Mouse (Mus musculus): ENCODE measurements around the gene Rnpep. TPM values are rescaled to one million over a fixed set of nuclear protein-coding genes. Genes with fewer than 3 reads are reported as not detected.

Gene Rnpep
- total RNA-seq (2021), result 10 to 100 TPM; 22.0 to 23.0 TPM
- long read RNA-seq, experiment 1, transcript Rnpep-202 (11 exons, 2,288 nt), result major isoform, 40 of 47 reads
- long read RNA-seq, experiment 1, partial matches to known transcripts, result 4 of 47 reads
- long read RNA-seq, experiment 1, other reads (novel, unspliced or antisense), result 2 of 47 reads
- long read RNA-seq, experiment 2, transcript Rnpep-202 (11 exons, 2,288 nt), result major isoform, 28 of 40 reads
- long read RNA-seq, experiment 2, partial matches to known transcripts, result 6 of 40 reads
- long read RNA-seq, experiment 2, other reads (novel, unspliced or antisense), result 2 of 40 reads

DNA sequence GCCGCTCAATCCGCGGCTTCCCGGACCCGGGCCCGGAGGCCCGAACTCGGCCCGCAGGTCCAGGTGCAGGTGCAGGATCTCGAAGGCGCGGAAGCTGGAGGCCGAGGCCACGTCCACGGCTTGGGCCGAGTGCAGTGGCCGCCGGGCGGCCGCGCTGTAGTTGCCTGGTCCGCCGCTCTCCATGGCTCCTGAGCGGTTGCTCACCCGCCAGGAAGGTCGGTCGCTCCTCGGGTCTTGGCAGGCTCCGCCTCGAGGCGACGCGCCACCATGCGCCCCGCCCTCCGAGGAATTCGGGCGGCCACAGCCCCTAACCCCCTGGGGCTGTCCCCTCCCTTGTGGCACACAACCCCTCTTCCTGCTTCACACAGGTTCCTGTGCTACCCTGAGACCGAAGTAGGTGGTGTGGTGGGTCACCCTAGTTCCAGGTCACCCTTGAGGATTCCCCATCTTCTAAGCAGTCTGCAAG, at the start of gene Rnpep:
TSS of gene Rnpep (minus strand) at position 259 of the 466 bp plus-strand sequence.
- intact Hi-C loops (cut with DNase I), result loop anchor here (2.0 to 10.0 kb wide), 2 partner anchors 25 to 319 kb away; partner anchors contain the start of genes Elf3 and Ube2t

GRCm38 (mm10) chr1:135330578-135330977, 46.7 kb upstream of the Rnpep start:
- intact Hi-C loops (cut with DNase I), result no loop called here
- DNase-seq, result no peak

More for the DNA sequence above, at the start of gene Rnpep:
- DNase-seq, result peak; percentile 77 to 79

DNA sequence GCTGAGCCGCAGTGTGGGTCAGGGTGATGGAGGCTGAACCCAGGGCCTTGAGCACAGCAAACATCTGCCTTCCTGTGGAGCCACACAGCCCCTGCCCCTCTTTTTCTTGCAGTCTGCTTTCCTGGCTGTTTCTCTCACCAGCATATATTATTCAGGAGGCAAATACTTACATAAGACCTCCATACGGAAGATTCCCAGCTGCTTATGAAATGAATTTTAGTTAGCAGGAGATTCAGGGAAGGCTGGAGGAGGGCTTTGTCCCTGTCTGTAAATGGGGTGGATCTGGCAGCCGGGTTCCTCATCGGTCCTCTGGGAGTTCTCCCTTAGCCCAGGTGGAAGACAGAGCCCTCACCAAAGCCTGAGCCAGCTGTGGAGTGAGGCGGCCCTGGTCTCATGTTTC, 44.5 kb upstream of the Rnpep start:
- DNase-seq, result no peak
- intact Hi-C loops (cut with DNase I), result no loop called here

DNA sequence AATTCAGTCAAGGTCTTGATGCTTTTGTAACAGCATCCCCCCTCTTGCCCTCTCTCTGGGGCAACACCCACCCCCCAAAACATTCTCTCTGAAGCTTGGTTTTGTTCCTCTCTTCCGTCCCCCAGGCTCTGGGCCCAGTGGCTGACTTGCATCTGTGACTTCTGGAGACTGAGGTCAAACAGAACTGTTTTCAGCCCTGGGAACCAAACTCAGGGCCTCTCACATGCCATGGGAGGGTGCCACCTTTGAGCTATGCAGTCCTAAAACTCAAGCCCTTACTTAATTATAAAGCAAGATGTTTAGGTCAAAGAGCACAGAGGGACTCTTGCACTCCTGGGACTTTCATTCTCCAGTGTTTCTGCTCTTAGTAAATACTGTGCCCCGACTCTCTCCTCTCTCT, 42.0 kb upstream of the Rnpep start:
- no peak for DNase-seq
- intact Hi-C loops (cut with DNase I), result no loop called here

DNA sequence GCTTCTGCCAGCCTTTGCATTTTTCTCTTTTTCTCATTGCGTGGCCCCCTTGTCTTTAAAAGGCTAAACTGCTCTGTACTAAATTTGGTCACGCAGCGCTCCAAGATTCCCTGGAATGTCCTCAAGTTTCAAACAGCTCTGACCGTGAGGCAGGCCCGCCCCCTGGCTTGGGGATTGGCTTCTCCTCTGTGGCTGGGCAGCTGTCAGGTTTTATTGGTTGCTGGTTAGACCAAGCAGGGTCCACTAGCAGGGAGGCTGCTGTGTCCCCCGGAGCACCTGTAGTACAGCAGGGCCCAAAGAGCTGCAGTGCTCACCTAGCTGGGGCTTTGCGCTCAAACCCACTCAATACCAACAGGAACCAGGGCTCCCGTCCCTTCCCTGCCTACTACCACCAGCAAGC, 40.7 kb upstream of the Rnpep start, which contains the start of gene Lmod1:
TSS of gene Lmod1 (plus strand) at position 237 of the 400 bp plus-strand sequence.
- intact Hi-C loops (cut with DNase I), result no loop called here
- DNase-seq, result peak; percentile 26 to 41

DNA sequence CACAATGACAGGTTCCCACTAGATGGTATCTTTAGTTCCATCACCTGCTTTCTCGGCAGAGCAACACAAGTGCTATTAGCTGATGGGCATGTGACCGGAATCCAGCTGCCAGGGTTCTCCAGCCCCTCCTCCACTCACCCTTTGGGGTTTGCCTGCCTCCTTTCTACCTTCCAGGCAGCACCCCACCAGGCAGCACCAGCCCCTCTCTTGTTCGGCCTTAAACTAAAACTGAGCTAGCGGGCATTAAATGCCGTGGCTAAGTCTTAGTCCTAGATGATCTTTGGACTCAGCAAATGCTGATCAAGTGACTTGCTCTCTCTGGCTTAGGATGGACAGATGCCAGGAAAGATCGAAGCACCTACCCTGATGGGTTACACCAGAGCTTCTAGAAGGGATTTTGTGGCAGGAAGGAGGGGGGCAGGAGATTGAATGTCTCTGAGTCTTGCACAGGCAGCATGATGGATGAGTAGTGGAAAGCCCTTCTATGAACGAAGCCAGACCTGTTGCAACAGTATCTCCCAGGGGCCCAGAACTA, 39.5 kb upstream of the Rnpep start:
- intact Hi-C loops (cut with DNase I), result no loop called here

DNA sequence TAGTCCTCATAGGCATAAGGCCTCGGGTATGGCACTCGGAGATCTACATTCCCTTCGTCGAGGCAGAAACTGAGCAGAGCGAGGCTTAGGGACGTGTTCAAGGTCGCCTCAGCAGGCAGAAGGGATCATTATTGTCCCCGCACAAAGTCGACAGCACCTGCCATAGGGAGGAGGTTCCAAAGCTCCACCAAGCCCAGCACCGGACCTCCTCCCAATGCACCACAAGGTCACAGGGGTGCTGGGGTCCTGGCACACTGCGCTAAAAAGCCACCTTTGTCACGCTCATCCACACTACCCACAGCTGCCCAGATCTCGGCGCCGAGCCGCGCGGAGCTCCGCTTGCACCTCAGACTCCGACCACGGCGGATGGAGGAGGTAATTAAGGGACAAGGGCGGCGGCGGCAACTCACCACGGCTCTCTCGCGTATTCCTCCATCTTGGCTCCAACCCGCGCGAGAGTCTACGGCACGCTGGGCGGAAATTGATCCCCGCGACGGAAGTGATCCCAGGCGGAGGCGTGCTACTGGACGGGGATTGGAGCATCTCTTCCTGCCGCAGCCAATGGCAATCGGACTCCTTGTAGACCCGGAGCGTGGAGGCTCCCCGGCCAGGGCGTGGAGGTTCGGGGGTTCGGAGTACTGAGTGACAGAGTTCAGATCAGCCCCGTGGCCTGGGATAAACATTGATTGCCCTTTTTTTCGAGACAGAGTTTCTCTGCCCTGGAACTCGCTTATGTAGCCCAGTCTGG, 29.6 kb upstream of the Rnpep start, which contains the start of gene Timm17a:
TSS of gene Timm17a (minus strand) at position 495 of the 748 bp plus-strand sequence.
- intact Hi-C loops (cut with DNase I), result loop anchor here (2.0 to 5.0 kb wide), 2 partner anchors 27 to 36 kb away; no protein-coding TSS in a partner anchor
- DNase-seq, result peak; percentile 92 to 94

More for the DNA sequence above, 39.5 kb upstream of the Rnpep start:
- no peak for DNase-seq

DNA sequence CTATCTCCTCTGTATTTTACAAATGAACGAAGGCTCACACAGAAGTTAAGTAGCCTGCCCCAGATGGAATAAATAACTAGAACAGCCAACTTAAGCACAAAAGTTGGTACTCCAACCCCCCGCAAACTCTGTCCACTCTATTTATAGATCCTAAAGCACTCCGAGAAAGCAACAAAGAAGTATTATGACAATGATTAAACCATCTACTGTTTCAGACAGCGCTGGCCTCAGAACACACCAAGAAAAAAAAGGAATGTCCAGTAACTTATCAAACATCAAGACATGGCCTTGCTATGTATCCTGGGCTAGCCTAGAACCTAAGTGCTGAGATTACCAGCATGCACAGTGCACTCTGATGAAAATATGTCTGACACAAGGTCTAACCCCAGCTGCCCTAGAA, 28.3 kb upstream of the Rnpep start:
- intact Hi-C loops (cut with DNase I), result loop anchor here (2.0 to 5.0 kb wide), 2 partner anchors 25 to 35 kb away; no protein-coding TSS in a partner anchor
- DNase-seq, result no peak

DNA sequence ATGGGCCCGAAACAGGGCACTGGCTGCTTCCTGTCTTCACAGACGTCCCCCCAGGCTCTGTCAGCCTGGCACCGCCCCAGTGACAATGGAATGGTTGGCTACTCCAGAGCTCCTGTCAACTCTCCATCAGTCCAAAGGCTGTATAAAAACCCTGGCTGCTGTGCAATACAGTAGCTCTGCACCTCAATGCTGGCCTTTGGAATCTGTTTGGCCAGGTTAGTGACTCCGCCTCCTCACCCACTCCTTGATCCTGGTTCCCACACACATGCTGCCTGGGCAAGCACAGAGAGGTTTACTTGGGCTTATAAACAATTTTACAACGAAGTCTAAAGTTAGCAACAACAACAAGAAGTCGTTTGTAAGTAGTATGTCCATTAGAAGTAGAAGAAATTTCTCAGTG, 27.5 kb upstream of the Rnpep start:
- no peak for DNase-seq
- intact Hi-C loops (cut with DNase I), result loop anchor here (5.0 kb wide), 1 partner anchor 34 kb away; no protein-coding TSS in a partner anchor

GRCm38 (mm10) chr1:135290908-135291307, 7.0 kb upstream of the Rnpep start:
- no peak for DNase-seq
- intact Hi-C loops (cut with DNase I), result no loop called here

GRCm38 (mm10) chr1:135286311-135286710, 2.4 kb upstream of the Rnpep start:
- no peak for DNase-seq
- intact Hi-C loops (cut with DNase I), result loop anchor here (2.0 to 10.0 kb wide), 2 partner anchors 26 to 322 kb away; partner anchors contain the start of genes Timm17a and Ube2t

DNA sequence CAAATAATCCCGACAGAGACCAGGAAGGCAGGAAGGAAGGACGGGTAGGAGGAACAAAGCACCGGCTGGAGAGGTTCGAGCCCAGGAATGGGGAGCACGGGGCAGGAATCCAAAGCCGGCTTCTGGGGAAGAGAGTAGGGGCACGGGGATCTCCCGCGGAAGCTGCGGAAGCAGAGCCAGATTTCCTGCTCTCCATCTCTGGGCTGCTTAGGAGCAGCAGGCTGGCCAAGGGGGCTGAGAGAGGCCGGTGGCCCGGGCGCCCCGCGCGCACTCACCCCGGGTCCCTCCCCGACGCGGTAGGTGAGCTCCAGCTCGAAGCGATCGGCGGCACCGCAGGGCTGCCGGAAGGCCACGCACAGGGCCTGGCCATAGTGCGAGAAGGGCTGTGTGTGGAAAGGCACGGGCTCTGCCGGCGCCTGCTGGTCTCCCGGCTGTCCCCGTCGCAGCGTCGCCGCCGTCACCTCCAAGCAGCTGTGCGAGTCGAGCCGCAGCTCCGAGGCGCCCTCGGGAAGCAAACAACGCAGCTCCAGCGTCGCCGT, 528 bp downstream of the Rnpep start:
- peak in 1 of 2 experiments; percentile 46 for DNase-seq
- intact Hi-C loops (cut with DNase I), result loop anchor here (2.0 to 10.0 kb wide), 2 partner anchors 25 to 319 kb away; partner anchors contain the start of genes Elf3 and Ube2t

- intact Hi-C loops (cut with DNase I), result loop anchor here (2.0 to 10.0 kb wide), 2 partner anchors 24 to 318 kb away; partner anchors contain the start of genes Elf3 and Ube2t
- peak; percentile 18 to 21 for DNase-seq
Observed at GRCm38 (mm10) chr1:135282536-135283286, 1.2 kb downstream of the Rnpep start.

DNA sequence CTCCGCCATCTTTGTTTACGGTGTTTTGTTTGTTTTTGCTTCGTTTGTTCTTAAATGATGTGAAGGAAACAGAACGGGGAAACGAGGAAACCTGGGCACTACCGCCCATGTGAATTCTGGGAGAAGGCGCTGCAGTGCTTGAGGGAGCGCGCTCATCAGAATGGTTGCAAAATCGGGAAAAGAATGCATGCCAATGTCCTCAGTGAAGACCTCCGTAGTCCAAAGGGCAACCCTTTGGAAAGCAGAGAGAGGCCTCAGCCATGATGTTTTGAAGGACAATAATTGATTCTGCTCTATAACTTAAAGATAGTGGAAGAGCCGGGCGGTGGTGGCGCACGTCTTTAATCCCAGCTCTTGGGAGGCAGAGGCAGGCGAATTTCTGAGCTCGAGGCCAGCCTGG, 2.0 kb downstream of the Rnpep start:
- DNase-seq, result no peak
- intact Hi-C loops (cut with DNase I), result loop anchor here (2.0 to 10.0 kb wide), 2 partner anchors 23 to 317 kb away; partner anchors contain the start of genes Elf3 and Ube2t

DNA sequence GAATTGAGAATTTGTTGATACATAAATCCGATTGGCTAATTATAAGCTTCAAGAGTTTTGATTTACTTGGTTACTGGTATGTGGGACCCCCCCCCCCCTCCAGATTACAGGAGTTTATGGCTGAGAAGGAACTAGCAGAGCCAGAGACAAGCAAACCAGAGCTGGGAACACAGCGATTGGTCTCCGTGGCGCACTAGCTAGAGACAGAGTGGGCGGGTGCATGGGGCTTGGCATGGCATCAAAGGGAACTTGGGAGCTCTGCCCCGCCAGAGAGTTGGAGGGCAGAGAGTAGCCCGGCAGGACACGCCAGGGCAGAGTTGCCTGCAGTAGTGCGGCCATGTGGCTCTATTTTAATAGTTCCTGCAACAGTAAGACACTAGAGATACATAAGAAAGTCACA, 3.2 kb downstream of the Rnpep start:
- intact Hi-C loops (cut with DNase I), result loop anchor here (10.0 kb wide), 1 partner anchor 316 kb away; the partner anchor contains the start of gene Ube2t
- peak; percentile 69 to 78 for DNase-seq

- DNase-seq, result no peak
- intact Hi-C loops (cut with DNase I), result no loop called here
Observed at GRCm38 (mm10) chr1:135271371-135271770, 12.5 kb downstream of the Rnpep start.

DNA sequence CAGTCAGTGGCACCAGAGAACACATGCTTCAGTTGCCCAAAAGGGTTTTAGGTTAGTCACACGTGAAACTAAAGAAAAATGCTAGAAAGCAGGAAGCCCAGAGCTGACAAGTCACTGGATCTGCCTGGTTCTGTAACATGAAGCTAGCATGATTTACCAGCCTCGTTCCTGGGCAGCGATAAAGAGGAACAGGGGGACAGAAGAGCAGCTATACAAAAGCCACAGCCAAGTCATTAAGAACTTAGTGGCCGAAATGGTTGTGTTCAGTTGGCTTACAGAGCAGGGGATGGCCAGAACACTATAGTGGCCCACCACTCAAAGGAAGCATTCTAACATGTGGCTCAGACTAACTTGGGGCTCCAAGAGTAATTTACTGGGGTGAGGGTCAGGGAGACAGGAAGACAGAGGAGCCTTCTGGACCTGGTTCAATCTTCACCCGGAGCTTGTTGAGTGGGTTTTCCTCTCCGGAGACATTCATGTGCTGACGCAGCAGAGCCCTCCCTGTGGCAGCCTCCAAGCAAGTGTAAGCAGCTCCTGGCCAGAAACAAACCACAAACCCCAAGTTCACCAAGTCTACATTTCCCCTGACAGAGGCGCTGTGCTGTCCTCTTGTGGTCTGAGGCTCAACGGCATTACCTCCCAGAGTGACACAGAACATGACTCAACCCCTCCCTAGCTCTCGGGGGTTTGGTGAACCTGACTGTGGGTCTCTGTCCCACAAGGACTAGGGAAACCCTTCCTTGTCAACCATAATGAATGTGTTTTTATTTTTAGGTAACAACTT, 16.0 kb downstream of the Rnpep start:
- intact Hi-C loops (cut with DNase I), result no loop called here
- DNase-seq, result no peak

GRCm38 (mm10) chr1:135265834-135266233, 18.1 kb downstream of the Rnpep start:
- no peak for DNase-seq
- intact Hi-C loops (cut with DNase I), result no loop called here

- intact Hi-C loops (cut with DNase I), result no loop called here
- no peak for DNase-seq
Observed at GRCm38 (mm10) chr1:135263316-135263715, 20.6 kb downstream of the Rnpep start.

Measured in heart, postnatal 14 days (tissue).